Mouse (Mus musculus) right cerebral cortex, postnatal 10 days (tissue): Measurements from ENCODE around the gene BC107364.
"Not testable (repeated sequence)": the region's sequence is repeated elsewhere in the genome, so short reads cannot be mapped to it uniquely, and the experiment has no call there.

Experiments used
- DNase-seq, 2 experiments: peaks; one replicate each; pipeline ENCODE4 v3.0.0; 2021; ENCODE audit warnings: low spot score in 2 of 2

BC107364 gene

DNA sequence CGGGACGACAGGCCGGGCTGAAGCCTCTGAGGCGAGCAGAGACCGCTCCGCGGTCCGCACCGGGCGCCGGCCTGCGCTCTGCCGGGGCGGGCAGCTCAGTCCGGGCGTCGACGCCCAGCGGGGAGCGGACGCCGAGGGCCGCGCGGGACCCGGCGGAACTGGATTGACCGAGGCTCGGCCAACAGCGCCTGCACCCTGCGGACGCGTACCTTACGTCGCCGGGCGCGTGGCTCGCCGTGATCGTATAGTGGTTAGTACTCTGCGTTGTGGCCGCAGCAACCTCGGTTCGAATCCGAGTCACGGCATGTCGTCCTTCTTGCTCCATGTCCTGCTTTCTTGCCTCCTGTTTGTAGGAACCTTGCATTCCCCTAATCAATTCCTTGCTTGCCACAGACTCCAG, at the start of gene BC107364:
Gene BC107364 (minus strand): TSS at position 45 of the 400 bp plus-strand sequence.
- not testable (repeated sequence) for DNase-seq

DNA sequence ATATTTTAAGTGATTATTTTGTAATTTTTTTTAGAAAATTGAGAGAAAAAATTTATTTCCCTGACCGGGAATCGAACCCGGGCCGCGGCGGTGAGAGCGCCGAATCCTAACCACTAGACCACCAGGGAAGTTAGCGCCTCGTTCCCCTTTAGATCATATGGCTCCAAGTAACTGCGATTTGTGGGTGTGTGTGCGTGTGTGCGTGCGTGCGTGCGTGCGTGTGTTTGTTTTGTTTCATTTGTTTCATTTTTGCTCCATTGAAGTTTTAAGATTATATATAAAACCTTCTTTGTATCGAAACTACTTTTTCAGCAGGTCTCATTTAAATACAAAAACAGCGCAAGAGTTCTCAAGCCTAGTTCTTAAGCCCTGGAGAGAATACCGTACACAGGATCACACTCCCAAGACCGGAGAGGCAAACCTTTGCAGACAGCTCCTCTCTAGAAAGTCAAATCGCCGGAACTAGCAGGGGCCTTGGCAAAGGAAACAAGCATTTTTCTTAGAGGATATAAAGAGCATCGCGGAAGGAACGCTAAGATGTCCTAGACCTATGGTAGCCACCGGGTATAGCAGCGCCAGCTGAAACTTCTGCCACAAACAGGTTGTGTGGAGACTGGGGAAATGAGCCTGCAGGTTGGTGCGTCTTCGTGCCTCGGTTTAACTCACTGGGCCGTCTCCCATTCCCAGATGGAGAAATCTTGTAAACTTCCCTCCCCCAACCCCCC, 49.4 kb upstream of the BC107364 start:
- peak; percentile 86 to 88 for DNase-seq

DNA sequence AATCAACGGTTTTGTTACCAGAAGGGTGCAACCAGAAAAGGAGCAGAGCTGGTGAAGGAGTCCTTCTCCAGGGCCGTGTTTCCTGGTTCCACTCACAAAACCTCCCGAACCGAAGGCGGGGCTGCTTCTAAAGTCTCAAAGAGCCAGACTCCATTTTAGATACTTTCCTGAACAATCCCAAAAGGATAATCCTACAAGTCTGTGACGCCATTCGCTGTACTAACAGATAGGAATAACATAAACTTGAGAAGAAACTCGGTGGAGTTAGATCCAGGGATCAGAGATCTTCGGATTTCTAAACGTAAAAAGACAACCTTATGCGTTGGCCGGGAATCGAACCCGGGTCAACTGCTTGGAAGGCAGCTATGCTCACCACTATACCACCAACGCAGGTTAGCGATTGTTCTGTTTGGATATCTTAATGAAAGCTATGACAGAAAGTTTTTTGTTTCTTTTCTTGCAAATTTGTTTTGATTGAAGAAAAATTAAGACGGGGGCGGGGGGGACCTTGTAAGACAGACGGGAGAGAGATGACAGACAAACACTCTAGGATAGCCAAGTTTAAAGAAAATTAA, 48.7 kb upstream of the BC107364 start:
- DNase-seq = peak; percentile 87 to 91

GRCm38 (mm10) chr3:96500289-96500621, 48.1 kb upstream of the BC107364 start:
- DNase-seq = peak; percentile 94 to 95

GRCm38 (mm10) chr3:96499481-96500288, 47.6 kb upstream of the BC107364 start:
- DNase-seq = peak; percentile 79 to 84

- DNase-seq = no peak
These were observed 46.6 kb upstream of the BC107364 start for GRCm38 (mm10) chr3:96498476-96499245.

DNA sequence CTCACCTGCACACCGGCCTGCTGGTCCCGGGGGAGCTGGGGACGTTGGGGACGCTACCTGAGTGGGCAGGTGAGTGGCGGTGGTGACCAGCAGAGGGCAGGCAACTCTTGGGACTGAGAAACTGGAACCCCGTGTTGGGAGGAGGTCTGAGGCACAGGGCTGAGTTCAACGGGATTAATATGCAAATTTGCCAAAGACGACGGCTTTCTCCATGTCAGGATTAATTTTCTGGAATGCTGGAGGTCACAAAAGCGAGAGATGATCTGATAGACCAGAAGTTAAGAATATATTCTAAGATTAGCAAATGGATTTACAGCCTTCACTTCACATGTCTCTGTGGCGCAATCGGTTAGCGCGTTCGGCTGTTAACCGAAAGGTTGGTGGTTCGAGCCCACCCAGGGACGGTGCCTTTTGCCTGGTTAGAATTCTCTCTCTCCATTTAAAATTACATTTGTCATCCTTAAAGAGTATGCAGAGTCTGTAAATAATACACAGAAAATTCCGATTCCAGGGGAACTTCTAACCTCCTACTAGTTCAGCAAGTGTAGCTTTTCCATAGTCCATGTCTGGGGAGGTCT, 45.4 kb upstream of the BC107364 start:
- DNase-seq = peak; percentile 85 to 89

- DNase-seq = peak in 1 of 2 experiments; percentile 10
These were observed 44.6 kb upstream of the BC107364 start for GRCm38 (mm10) chr3:96496620-96497275.

DNA sequence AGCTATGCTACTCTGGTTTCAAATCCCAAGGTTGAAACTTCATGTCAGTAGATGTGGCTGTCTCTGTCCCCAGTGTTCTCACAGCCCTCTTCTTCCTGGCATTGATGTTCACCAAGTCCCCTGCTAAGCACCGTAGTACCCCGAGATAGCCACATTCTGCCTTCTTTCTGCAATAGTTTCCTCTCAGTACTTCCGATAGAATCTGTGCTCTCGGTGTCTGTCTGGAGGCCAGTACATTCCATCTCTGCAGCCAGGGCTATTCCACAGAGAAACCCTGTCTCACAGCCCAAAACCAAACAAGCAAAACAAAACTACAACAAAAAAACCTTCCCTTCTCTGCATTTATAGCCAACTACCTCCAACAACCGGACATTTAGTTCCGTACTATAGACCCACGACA, 44.1 kb upstream of the BC107364 start:
- peak in 1 of 2 experiments; percentile 7 for DNase-seq

- DNase-seq = peak in 1 of 2 experiments; percentile 12
These were observed 43.5 kb upstream of the BC107364 start for GRCm38 (mm10) chr3:96495490-96496210.

DNA sequence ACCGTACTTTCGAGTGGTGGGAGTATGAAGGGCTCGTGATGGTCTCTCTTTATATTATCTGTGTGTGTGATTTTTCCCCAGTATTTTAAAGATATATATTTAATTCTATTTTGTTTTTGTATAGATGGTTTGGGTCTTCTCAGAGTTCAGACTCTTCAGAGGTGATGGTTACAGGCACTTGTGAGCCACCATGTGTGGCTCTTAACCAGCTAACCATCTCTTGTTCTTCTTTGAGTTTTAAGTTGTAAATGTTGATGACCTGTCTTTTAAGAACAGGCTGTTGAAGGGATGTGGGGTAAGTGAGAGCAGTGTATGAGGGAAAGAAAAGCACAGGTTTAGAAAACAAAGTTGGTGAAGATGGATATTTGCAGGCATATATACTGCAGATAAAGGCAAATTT, 42.8 kb upstream of the BC107364 start:
- DNase-seq = no peak

GRCm38 (mm10) chr3:96494456-96494855, 42.4 kb upstream of the BC107364 start:
- DNase-seq = not testable (repeated sequence)

- not testable (repeated sequence) for DNase-seq
These were observed 37.5 kb upstream of the BC107364 start for GRCm38 (mm10) chr3:96489636-96490035.

DNA sequence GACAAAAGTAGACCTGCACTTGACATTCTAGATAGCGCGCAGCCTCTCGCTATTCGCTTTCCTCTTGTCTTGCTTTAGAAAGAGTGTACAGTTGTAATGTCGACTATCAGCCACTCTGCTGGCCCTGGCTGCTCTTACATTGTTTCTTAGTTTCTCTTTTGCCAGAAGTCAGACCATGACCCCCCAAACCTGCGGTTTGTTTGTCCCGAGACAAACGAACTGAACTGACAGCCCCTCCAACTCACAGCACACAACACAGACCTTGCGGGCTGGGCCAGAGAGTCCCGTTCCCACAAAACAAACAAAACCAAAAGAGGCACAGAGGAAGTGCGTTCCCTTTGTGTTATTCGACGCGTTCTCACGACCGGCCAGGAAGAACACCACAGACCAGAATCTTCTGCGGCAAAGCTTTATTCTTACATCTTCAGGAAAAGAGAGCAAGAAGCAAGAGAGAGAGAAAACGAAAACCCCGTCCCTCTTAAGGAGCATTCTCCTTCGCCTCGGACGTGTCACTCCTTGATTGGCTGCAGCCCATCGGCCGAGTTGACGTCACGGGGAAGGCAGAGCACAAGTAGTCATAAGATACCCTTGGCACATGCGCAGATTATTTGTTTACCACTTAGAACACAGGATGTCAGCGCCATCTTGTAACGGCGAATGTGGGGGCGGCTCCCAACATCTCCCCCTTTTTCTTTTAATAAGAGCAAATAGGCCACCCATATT, 37.0 kb upstream of the BC107364 start:
- not testable (repeated sequence) for DNase-seq

GRCm38 (mm10) chr3:96488290-96488906, 36.3 kb upstream of the BC107364 start:
- DNase-seq = not testable (repeated sequence)

DNA sequence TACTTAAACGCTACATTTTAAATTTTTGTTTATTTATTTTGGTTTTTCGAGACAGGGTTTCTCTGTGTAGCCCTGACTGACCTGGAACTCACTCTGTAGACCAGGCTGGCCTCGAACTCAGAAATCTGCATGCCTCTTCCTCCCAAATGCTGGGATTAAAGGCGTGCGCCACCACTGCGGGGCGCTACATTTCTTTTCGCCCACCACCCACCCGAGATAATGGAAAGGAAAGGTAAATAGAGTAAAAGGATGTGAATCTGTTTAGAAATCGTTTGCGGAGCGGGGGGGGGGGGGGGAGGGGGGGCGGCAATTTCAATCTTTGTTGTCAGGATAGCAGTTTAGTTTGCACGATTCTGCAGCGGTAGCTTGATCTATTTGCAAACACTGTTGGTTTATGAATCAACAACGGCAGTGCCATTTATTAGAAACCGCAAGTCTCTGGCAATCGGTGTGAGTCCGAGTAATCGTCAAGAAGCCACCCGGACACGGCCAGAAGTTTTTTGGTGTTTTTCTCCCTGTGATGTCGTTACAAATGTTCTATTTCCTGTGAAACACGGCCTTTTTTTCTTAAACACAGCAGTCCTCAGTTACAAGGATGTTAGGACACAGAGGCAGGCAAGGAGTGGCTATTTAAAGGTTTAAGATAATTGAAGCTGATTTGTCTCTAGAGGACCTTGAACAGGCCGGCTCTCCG, 35.6 kb upstream of the BC107364 start:
- DNase-seq = no peak

DNA sequence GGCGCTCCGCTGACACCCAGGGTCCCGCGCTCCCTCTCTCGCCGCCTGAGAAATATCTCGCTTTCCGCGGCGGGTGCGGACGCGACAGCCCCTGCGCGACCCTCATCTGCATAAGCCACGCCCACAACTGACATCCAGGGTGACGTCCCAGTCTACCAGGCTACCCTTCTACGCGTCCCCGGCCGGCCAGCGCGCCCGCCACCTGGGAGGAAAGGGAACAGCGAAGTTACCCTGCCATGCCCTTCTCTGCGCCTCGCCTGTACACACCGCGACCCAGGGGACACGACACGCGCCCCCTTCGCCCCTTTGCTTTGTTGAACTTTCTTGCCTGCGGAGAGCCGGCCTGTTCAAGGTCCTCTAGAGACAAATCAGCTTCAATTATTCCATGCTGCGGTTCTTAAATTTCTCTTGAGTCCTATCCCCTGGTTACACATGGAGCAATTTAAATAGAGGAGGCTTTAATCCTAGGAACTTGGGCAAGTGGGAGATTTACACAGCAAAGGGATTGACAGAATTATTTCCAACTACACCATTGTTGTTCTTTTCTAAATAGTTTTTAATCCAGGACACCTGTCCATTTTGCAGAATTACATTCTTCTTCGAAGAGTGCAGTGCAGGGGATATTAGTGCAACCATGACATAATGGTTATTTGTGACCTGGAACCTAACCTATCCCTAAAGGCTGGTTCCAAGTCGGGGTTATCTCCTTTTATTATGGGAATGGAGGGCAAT, 34.9 kb upstream of the BC107364 start:
- not testable (repeated sequence) for DNase-seq
